Mouse (Mus musculus) kidney, embryonic 16.5 days (tissue): ENCODE data around the gene Trim24. TPM values are rescaled to one million over a fixed set of nuclear protein-coding genes. Genes with fewer than 3 reads are reported as not detected.
"Not testable (repeated sequence)": the region's sequence is repeated elsewhere in the genome, so short reads cannot be mapped to it uniquely, and the experiment has no call there.

Experiments used
- ATAC-seq: fragments of 200-750 bp; cut with Nextera tagmentation; 2 replicates; pipeline ENCODE4 v1.8.0; 2017; ENCODE audit warnings: moderate TSS enrichment; ENCODE audit not compliant: low FRiP score, low TSS enrichment
- H3K27ac ChIP-seq: fragments of 300-500 bp; sonication (generic); 2 replicates; pipeline ENCODE4 v1.5.1; 2014; ENCODE audit warnings: low read length
- H3K27me3 ChIP-seq: fragments of 300-500 bp; sonication (generic); 2 replicates; pipeline ENCODE4 v1.6.1; 2014; ENCODE audit warnings: low read length, control low read depth, mixed read lengths; ENCODE audit not compliant: insufficient read depth
- H3K36me3 ChIP-seq: fragments of 300-500 bp; sonication (generic); 2 replicates; pipeline ENCODE4 v1.6.1; 2014; ENCODE audit warnings: low read length, control low read depth, mixed read lengths; ENCODE audit not compliant: insufficient read depth
- H3K4me1 ChIP-seq: fragments of 300-500 bp; sonication (generic); 2 replicates; pipeline ENCODE4 v1.6.1; 2014; ENCODE audit warnings: low read length, control low read depth, mixed read lengths; ENCODE audit not compliant: insufficient read depth
- H3K4me2 ChIP-seq: fragments of 300-500 bp; sonication (generic); replicated peaks from 2 replicates; pipeline ENCODE4 v1.6.1; 2014; ENCODE audit warnings: low read depth, low read length
- H3K4me3 ChIP-seq: fragments of 300-500 bp; sonication (generic); 2 replicates; pipeline ENCODE4 v1.5.1; 2014; ENCODE audit warnings: mild to moderate bottlenecking, low read length
- H3K9ac ChIP-seq: fragments of 300-500 bp; sonication (generic); replicated peaks from 2 replicates; pipeline ENCODE4 v1.6.1; 2014; ENCODE audit warnings: low read length
- H3K9me3 ChIP-seq: fragments of 300-500 bp; sonication (generic); 2 replicates; pipeline ENCODE4 v1.6.1; 2016; ENCODE audit warnings: low read length, control low read depth
- WGBS: fragments of 180-500 bp; shearing (Covaris S2); extraction: QIAGEN DNeasy Blood & Tissue Kit; methylation state at CpG from one replicate; pipeline ENCODE4 v1.1.7; 2014; 5-methylcytosine and 5-hydroxymethylcytosine counted together
- polyA plus RNA-seq: library from polyadenylated mRNA; unstranded; fragments of >200 nt; fragmentation: Nextera tagmentation; extraction: Ambion mirVana; gene quantifications from 2 replicates; pipeline ENCODE4 v1.2.1, GENCODE M21; 2015

The Trim24 gene
- polyA plus RNA-seq, 1 experiment from 2014 or later = 13.1 TPM

DNA sequence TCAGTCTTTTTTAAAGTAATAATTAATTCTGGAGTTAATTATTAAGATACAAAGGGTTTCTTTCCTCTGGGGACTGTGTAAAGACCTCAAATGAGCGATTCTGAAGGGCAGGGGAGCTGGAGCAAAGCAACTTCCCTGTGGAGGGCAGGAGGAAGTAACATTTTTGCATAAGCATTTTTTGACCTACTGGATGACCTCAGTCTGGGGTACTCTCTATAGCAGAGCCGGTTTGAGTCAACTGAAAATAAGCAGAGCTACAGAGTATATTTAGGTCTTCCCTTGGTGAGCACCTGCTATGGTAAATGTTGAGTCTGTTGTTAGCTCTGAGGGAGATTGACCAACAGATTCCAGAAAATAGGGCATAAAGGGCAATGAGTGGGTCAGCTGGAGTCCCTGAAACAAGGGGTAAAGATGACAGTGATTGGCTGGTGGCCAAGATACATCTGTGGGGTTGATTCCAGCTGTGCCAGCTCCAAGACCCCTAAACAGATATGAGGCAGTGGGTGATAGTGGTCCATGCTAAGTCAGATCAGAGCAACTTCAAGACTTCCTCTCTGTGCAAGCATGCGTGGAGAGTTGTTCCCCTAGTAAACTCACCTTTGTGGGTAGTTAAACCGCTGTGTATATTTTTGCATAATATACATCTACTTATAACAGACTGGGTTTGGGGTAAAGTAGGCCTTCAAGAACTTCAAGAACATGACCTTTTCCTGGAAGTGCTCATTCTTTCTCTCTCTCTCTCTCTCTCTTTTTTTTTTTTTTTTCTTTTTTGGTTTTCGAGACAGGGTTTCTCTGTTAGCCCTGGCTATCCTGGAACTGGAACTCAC is 27.6 kb upstream of the Trim24 start:
- peak; percentile 95 for ATAC-seq
- Histone ChIP-seq H3K27ac (peak overlapping the region; percentile 57; the same call in 1 of the 2 replicates), H3K4me2 (no peak overlapping the region), H3K9ac (no peak overlapping the region), H3K9me3 (peaks cover 2% of the 10 kb centered on the region; the same call in 1 of the 2 replicates), H3K4me3 (no peak overlapping the region), H3K27me3 (no peaks in the 10 kb centered on the region), H3K4me1 (0 out of 2 replicates have a peak, but pooled peaks cover 3% of the 10 kb centered on the region), H3K36me3 (no peaks in the 10 kb centered on the region)
- WGBS = 74% methylated on average over 5 of the region's 5 CpGs

DNA sequence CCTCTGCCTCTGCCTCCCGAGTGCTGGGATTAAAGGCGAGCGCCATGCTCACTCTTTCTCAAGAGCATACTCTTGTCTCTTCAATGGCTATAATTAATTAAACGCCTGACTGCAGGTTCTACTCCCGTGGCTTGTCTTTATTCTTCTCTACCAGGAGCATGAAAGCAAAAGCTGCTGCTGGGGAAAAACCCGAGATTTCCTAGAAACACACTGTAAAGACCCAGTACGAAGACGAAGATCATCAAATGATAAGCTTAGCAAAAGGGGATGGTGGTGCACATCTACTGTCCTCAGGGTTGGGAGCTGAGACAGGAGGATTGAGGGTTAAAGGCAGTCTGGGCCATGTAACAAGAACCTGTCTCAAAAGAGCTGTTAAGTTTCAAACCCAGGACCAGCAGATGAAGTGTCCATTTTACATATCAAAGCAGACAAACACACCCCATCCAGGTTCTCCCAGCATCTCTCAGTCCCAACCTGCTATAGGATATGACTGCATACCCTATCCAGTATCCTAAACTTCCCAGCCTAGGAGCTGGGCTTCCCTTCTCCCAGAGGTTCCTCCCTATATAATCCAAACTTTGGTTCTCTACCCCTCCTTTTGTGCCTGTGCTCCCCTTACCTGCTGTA is 26.9 kb upstream of the Trim24 start:
- Histone ChIP-seq H3K4me1 (0 out of 2 replicates have a peak, but pooled peaks cover 3% of the 10 kb centered on the region), H3K9me3 (peaks cover 9% of the 10 kb centered on the region), H3K36me3 (no peaks in the 10 kb centered on the region), H3K27me3 (no peaks in the 10 kb centered on the region), H3K4me3 (no peak overlapping the region), H3K9ac (no peak overlapping the region), H3K27ac (no peak overlapping the region), H3K4me2 (no peak overlapping the region)
- WGBS = 87% methylated on average over 8 of the region's 8 CpGs
- no peak for ATAC-seq

DNA sequence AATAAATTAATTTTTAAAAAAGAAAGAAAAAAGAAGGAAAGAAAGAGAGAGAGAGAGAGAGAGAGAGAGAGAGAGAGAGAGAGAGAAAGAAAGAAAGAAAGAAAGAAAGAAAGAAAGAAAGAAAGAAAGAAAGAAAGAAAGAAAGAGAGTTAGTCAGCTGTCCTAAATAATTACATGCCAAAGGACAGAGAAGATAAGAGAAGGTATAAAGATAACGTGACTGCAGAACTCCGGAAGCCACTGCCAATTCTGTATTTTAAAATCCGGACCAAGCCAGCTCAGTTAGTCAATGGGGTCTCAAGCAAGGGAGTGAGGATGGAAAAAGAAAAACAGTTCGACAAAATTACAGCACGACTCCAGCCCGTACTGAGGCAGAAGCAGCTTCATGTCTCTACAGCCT is 25.7 kb upstream of the Trim24 start:
- 78% methylated on average over 6 of the region's 6 CpGs for WGBS
- peaks cover 10% of the 10 kb centered on the region for H3K9me3 ChIP-seq
- H3K4me2 ChIP-seq, ATAC-seq, H3K9ac ChIP-seq, H3K27ac ChIP-seq, H3K36me3 ChIP-seq, H3K27me3 ChIP-seq, H3K4me3 ChIP-seq, H3K4me1 ChIP-seq: not testable (repeated sequence)

DNA sequence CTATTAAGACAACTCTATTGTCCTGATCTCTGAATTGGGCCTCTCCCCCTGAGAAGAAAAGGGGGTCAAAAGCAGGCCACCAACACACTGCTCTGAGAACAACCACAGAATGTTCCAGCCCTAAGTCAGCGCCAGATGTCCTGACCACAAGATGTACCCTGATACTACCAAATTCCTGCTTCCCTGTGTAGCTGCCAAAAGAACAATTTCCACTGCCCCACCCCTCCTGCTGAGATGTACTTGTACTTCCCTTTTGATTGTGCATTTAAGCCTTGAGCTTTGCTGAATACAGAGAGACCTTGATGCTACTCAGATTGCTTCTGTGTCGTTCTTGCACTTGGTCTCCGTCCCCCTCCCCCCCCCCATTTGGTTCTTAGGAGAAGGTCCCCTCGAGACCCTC is 23.1 kb upstream of the Trim24 start:
- not testable (repeated sequence) for H3K36me3 ChIP-seq, H3K27ac ChIP-seq, H3K4me3 ChIP-seq, ATAC-seq, H3K9ac ChIP-seq, H3K27me3 ChIP-seq, H3K4me2 ChIP-seq, H3K4me1 ChIP-seq
- H3K9me3 ChIP-seq = peaks cover 10% of the 10 kb centered on the region
- 92% methylated on average over 4 of the region's 4 CpGs for WGBS

DNA sequence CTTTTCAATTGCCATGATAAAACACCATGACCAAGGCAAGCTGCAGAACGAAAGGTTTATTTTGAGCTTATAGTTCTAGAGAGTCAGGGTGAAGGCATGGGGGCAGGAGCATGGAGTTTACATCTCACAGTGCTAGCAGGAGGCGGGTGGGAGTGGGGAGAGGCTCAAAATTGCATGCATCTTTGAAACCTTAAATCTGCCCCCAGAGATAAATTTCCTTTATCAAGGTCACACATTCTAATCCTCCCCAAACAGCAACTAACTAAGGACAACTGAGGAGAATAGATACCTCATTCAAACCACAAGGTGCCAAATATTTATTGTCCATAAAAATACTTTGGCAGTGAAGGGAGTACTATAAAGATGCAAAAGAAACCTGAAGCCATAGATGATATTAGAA is 19.3 kb upstream of the Trim24 start:
- Histone ChIP-seq H3K4me1 (no peaks in the 10 kb centered on the region), H3K9ac (no peak overlapping the region), H3K27me3 (no peaks in the 10 kb centered on the region), H3K4me2 (no peak overlapping the region), H3K9me3 (peaks cover 10% of the 10 kb centered on the region), H3K4me3 (no peak overlapping the region), H3K36me3 (no peaks in the 10 kb centered on the region), H3K27ac (no peak overlapping the region)
- WGBS = 87% methylated on average over 2 of the region's 2 CpGs
- no peak for ATAC-seq

DNA sequence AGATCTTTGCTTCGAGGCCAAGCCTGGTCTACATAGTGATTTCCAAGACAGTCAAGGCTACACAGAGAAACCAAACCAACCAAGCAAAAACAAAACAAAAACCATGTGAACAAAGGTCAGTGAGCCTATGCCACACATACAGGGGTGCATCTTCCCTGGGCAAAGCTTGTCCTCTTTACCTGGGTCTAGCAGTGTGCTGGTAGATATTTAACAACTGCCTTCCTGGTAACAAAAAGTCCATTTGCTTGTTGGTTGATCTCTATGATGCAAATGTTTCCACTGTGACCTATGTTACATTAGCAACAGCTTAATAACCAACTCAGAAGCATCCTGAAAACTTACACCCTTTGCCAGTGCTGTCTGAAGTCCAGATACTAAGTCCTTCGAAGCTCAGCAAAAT is 17.3 kb upstream of the Trim24 start:
- no peak overlapping the region for H3K4me2 ChIP-seq
- H3K9ac ChIP-seq = no peak overlapping the region
- H3K4me3 ChIP-seq = no peak overlapping the region
- WGBS = 81% methylated on average over 2 of the region's 2 CpGs
- no peaks in the 10 kb centered on the region for H3K36me3 ChIP-seq
- peaks cover 6% of the 10 kb centered on the region for H3K9me3 ChIP-seq
- H3K4me1 ChIP-seq = no peaks in the 10 kb centered on the region
- peak; percentile 82; the same call in 1 of the 2 replicates for ATAC-seq
- H3K27ac ChIP-seq = 0 out of 2 replicates have a peak overlapping the region, but pooled peaks have one; percentile 2
- no peaks in the 10 kb centered on the region for H3K27me3 ChIP-seq

DNA sequence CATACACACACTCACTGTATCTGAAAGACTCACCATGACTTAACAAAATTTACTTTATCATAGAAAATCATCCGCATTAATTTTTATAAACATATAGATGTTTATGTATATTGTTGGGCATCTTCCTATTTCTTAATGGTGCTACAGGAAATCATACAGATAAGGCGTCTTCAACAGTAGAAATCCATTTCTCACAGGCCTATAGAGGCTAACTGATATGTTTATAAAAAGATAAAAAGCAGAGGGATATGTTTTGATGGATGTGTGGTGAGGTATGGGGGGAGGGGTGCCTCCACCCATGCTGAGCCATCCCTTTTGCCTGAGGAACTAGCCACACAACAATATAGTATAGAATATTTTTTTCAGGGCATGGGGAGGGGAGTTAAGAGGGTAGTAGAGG is 15.2 kb upstream of the Trim24 start:
- no peak overlapping the region for H3K9ac ChIP-seq
- WGBS = 94% methylated on average over 2 of the region's 2 CpGs
- no peaks in the 10 kb centered on the region for H3K9me3 ChIP-seq
- no peak overlapping the region for H3K4me3 ChIP-seq
- no peaks in the 10 kb centered on the region for H3K27me3 ChIP-seq
- H3K36me3 ChIP-seq = no peaks in the 10 kb centered on the region
- ATAC-seq = no peak
- H3K27ac ChIP-seq = no peak overlapping the region
- H3K4me1 ChIP-seq = no peaks in the 10 kb centered on the region
- H3K4me2 ChIP-seq = no peak overlapping the region

DNA sequence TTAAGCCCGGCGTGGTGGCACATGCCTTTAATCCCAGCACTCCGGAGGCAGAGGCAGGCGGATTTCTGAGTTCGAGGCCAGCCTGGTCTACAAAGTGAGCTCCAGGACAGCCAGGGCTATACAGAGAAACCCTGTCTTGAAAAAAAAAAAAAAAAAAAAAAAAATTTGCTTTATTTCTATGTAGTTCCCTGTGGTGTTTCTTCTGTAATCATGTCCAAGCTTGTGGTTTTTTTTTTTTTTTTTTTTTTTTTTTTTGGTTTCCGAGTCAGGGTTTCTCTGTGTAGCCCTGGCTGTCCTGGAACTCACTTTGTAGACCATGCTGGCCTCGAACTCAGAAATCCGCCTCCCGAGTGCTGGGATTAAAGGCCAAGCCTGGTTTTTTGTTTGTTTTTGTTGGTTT is 14.3 kb upstream of the Trim24 start:
- not testable (repeated sequence) for H3K4me2 ChIP-seq, ATAC-seq, H3K9me3 ChIP-seq, H3K4me3 ChIP-seq, H3K27ac ChIP-seq, H3K27me3 ChIP-seq, H3K9ac ChIP-seq, H3K36me3 ChIP-seq, H3K4me1 ChIP-seq
- 97% methylated on average over 9 of the region's 9 CpGs for WGBS

DNA sequence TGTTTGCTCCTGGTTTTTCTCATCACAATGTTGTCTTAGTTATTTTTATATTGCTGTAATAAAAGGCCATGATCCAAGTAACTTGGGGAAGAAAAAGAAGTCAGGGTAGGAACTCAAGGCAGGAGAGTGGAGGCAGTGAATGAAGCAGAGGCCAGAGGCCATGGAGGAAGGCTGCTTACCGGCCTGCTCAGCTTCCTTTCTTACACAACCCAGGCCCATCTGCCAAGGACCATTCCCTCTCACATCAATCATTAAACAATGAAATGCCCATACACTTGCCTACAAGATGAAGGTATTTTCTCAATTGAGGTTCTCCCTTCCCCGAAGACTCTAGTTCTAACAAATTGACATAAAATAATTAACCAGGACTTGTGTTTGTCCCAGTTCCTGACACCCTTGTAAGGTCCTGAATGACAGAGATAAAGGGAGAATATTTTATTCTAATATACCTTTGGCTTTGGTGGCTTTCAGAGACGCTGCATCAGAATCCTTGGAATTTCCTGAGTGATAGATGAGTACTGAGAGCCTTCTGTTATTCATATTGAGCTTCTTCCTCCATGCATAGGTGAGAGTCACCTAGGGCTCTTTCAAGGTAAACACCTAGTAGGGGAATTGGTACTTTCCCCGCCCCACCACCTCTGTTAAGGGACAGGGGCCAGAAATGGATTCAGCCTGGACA is 13.3 kb upstream of the Trim24 start:
- ATAC-seq = no peak
- H3K4me1 ChIP-seq = no peaks in the 10 kb centered on the region
- no peaks in the 10 kb centered on the region for H3K36me3 ChIP-seq
- no peak overlapping the region for H3K9ac ChIP-seq
- no peak overlapping the region for H3K4me2 ChIP-seq
- H3K4me3 ChIP-seq = no peak overlapping the region
- no peak overlapping the region for H3K27ac ChIP-seq
- no peaks in the 10 kb centered on the region for H3K9me3 ChIP-seq
- WGBS = 54% methylated on average over 4 of the region's 4 CpGs
- no peaks in the 10 kb centered on the region for H3K27me3 ChIP-seq

DNA sequence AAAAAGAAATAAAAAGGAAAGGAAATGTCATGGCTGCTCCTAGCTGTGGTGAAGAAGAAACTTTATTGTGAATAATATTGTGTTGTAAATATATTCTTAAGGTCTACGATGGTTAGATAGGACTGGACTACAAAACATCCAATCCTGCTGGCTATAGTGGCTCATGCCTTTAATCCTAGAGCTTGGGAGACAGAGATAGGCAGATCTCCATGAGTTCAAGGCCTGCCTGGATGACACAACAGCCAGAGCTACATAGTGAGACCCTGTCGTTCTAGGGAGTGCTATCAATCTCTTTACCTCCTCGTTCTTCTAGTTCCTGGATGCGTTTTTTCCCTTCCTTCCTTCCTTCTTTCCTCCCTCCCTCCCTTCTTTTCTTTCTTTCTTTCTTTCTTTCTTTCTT is 12.5 kb upstream of the Trim24 start:
- Histone ChIP-seq H3K36me3 (no peaks in the 10 kb centered on the region), H3K4me2 (no peak overlapping the region), H3K27ac (no peak overlapping the region), H3K4me3 (no peak overlapping the region), H3K27me3 (no peaks in the 10 kb centered on the region), H3K4me1 (no peaks in the 10 kb centered on the region), H3K9me3 (no peaks in the 10 kb centered on the region), H3K9ac (no peak overlapping the region)
- WGBS = 70% methylated on average over 4 of the region's 4 CpGs
- ATAC-seq = no peak
